Mouse (Mus musculus) right cerebral cortex, postnatal 14 days (tissue): ENCODE results near the gene Ulbp1.
A peak's percentile ranks its signal among the peaks of the same experiment; 100 is the strongest.
"Not testable (repeated sequence)": the region's sequence is repeated elsewhere in the genome, so short reads cannot be mapped to it uniquely, and the experiment has no call there.

Source experiments
- DNase-seq: peaks from one replicate; pipeline ENCODE4 v3.0.0; 2022

The Ulbp1 gene

GRCm38 (mm10) chr10:7473197-7473889, at the start of gene Ulbp1:
Ulbp1 (minus strand) TSS chr10:7473638.
- DNase-seq, result peak; percentile 14

GRCm38 (mm10) chr10:7498180-7498579, 24.7 kb upstream of the Ulbp1 start:
- not testable (repeated sequence) for DNase-seq

DNA sequence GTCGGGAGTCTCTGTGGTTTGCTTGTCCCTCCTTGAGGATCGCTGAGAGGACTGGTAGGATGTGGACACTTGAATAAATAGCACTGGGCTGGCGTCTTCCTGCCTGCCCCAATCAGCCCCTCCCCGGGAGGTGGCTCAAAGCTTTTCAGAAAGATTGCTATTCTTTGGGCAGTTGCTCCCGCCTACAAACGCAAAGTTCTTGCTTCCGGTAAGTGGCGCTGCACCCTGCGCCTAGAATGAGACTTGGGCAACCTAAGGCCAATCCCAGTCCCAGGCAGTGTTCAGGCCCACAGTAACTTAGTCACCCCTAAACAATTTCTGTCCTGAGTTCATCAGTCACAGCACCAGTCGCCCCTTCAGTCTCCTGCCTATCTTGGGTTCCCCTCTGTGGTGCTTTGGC, 18.9 kb upstream of the Ulbp1 start:
- DNase-seq, result not testable (repeated sequence)

DNA sequence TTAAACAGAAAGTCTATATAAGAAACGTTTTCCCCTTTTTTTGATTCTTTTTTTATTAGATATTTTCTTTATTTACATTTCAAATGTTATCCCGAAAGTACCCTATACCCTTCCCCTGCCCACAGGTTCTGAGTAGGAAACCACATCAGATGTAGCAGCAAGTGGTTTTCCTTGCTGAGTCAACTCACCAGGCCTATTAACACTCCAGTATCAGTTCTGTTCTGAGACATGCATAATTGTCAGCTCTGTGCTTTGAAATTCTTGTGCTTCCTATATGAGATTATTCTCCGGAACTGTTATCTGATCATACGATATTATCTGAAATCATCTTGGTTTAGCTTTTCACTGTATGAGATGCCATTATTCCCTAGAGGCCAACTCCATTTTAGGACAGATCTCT, 10.2 kb upstream of the Ulbp1 start:
- no peak for DNase-seq

GRCm38 (mm10) chr10:7474225-7474624, 787 bp upstream of the Ulbp1 start:
- DNase-seq, result not testable (repeated sequence)

DNA sequence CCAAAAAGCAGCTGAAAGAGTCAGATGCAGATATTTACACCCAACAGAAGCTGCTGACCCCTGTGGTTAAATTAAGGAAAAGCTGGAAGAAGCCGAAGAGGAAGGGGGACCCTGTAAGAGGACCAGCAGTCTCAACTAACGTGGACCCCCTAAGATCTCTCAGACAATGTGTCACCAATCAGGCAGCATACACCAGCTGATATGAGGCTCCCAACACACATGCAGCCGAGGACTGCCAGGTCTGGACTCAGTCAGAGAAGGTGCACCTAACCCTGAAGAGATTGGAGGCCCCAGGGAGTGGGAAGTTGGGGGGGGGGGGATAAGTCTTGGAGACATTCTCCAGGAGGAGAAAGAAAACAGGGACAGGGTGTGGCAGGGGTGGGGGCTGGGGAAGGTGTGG, 1.8 kb downstream of the Ulbp1 start:
- DNase-seq, result no peak

DNA sequence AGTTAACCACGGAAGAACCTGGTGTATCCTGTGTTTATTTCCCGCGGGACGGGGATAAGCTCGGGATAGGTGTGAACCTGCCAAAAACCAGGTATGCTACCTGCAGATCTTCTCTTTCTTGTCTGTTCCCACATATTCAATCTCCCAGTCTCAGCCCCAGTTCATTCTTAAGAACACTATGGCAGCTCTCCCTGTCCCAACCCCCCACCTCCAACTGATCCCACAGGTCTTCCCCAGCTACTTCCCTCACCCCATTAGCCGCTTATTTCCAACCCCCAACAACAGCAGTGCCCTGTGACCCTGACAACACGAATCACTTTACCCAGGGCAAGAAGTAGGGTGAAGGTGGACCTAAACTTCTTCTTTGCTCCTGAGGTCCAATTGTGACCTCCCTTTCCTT, 3.0 kb downstream of the Ulbp1 start:
- no peak for DNase-seq

GRCm38 (mm10) chr10:7469716-7470414, 3.6 kb downstream of the Ulbp1 start:
- DNase-seq, result peak; percentile 50

GRCm38 (mm10) chr10:7462006-7462405, 11.4 kb downstream of the Ulbp1 start:
- DNase-seq, result no peak

DNA sequence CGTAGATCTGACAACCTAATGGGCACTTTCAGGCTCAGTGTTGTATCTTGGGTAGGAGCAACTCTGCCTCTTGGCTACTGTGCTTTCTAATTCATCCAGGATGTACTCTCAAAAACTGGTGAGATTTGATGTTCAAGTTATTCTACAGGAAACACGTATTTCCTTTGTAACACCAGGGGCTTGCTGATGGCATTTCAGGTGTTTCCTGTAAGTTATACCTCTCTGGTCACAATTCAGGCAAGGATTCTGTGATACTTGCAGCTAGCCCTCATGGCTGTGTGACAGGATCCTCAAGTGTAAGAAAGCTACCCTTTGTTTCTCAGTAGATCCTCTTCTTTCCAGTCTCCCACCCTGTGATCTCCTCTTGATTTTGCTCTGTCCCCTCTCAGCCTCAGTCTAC, 34.5 kb downstream of the Ulbp1 start:
- no peak for DNase-seq

- no peak for DNase-seq
Observed at GRCm38 (mm10) chr10:7393143-7394035, 80.0 kb downstream of the Ulbp1 start.

GRCm38 (mm10) chr10:7391935-7392930, 81.2 kb downstream of the Ulbp1 start:
- DNase-seq, result no peak

DNA sequence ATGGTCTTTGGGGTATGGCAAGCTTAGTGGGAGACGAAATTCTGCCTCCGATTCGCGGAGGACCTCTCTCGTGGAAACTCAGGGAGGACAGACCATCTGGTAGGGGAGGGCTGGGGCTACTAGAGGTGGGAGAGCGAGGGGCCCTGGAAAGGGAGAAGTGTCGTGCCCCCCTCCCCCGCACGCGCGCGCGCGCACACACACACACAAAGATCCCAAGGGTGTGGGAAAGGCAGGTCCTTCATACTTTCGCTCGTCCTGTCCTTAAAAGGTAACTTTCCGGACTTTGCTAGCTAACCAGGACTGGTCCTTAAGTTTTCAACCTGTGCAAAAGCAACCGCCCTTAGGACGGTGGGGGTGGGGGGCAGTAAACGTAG, 81.9 kb downstream of the Ulbp1 start:
- DNase-seq, result no peak

- no peak for DNase-seq
Observed at GRCm38 (mm10) chr10:7391108-7391507, 82.3 kb downstream of the Ulbp1 start.
